Mouse (Mus musculus) spleen, postnatal 10 days (tissue): Measurements from ENCODE around the gene Xpr1.
"Not testable (repeated sequence)": the region's sequence is repeated elsewhere in the genome, so short reads cannot be mapped to it uniquely, and the experiment has no call there.

ENCODE experiments used
- DNase-seq, 2 experiments: peaks; one replicate each; pipeline ENCODE4 v3.0.0; 2021 to 2022; ENCODE audit warnings: low spot score in 2 of 2

Gene Xpr1

DNA sequence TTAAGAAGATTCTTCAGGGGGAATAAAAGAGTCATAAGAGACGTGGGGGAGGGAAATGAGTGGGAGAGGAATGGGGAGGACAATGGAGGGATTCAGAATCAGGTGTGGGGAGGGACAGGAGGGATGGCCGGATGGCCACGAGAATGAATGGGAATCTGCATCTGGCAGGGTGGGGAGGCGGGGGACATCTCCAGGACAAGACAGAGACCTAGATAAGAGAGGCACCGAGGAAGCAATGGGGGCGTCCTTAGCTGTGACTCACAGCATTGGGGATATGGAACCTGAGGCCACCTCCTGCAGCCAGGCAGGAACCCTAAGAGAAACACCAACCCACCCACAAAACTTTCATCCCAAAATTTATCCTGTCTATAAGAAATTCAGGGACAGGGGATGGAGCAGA lies 81.3 kb downstream of the Xpr1 start:
- no peak for DNase-seq

DNA sequence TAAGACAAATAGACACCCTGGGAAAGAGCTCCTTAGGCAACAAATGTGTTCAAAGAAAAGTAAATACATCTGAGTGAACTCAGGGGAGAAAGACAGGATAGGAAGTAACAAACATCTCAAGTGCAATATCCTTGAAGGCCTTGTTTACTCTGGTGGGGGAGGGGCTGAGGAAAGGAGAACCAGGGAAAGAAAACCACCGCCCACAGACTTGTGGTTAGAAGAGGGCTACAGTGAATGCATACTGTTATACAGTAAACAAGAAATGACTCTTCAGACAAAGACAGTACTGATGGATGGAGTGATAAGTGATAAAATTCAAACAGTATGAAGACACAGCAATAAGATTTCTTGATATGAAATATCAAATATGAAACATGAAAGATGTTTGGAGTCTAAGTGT lies 95.0 kb downstream of the Xpr1 start:
- DNase-seq: peak in 1 of 2 experiments; percentile 22

DNA sequence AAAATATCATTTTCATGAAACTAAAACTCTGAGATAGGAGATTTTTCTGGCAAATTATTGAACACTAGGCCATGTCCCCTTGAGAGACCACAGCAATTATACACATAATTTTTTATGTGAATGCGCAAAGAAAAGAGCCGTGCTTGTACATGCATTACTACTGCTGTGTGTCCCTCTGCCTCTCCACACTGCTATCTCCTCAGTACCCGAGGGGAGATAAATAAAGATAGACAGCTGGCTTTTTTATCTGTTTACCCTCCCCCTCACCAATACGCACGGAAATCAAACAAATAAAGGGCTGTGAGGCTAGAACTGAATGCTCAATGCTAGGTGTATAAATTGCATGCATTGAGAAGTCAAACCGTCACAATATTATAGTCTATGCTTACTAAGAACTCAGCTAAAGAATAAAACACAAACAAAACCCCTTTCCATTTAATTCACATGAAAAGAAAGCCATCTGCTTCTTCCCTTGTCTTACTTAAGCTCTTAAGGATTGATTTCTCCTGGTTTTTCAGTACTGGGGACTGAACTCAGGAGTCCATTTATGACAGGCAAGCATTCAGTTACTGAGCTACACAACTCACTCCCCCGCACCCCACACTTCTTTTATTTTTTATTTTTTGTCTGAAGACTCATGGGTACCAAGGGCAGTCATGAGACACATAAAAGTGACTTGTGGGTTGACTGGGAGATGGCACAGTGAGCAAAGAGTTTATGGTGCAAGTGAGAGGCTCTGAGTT lies 97.0 kb downstream of the Xpr1 start:
- DNase-seq: no peak

DNA sequence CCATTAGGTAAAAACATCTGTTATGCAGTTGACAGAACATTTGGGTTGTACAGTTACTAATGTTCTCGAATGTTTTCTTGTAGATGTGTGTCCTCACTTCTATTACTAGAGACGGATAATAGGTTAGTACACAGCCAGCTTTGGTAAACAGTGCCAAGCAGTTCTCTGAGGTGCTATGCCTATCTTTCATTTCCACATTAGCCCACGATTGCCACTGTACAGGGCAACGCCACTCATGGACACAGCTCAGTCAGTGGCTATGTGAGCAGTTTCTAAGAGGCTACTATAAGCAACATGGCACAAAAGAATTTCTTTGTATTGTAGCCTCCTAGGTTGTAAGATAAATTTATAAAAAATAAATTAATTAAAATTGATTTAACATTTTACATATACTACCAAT lies 97.7 kb downstream of the Xpr1 start:
- no peak for DNase-seq

DNA sequence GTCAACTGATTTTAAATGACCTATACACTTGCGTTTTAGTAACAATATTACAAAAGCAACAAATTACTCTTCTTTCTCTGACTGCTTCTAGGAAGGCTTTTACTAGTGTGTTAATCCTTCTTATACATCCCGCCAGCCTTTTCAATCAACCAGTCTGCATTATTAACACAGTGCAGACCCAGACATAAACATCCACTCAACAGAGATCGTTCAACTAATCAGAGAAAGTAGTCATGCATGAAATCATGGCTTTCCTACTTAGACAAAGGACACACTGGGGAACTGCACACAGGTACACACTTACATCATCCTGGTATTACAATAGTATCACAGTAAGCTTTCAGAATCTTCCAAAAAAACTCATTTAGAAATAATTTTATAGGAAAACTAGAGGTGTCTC lies 105.5 kb downstream of the Xpr1 start:
- DNase-seq: no peak

DNA sequence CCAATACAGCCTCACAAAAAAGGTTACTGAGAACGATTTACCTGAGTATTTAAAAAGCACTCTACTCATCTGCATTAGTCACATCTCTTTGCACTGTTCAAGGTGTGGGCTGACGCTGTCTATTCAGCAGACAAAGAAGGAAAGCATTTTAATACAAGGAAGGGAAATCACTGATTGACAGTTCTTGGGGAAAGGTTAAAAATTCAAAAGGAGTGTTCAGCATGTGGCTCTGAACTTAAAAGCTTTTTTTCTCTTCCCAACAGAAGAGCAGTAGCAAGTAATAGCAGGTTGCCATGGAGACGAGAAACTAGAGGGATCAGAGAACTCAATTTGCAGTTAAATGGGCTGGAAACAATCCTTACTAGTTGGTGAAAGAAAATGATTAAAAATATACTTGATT lies 110.3 kb downstream of the Xpr1 start:
- DNase-seq: no peak

DNA sequence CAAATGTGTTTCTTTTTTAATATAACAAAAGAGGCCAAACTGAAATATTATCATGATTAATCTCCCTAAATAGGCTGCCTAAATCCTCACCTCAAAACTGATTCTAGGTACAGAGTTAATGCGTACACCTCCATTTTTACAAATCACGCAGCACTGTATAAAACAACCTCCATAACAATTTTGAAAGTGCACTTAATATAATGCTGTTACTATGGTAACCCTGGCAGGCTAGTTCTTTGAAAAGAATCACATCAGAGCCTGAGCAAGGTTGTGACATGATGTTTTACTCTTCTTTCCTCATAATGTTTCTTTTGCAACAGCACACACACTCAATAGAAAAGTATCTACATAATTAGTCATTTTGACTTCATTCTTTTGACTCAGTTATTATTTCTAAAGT lies 113.8 kb downstream of the Xpr1 start:
- DNase-seq: no peak

DNA sequence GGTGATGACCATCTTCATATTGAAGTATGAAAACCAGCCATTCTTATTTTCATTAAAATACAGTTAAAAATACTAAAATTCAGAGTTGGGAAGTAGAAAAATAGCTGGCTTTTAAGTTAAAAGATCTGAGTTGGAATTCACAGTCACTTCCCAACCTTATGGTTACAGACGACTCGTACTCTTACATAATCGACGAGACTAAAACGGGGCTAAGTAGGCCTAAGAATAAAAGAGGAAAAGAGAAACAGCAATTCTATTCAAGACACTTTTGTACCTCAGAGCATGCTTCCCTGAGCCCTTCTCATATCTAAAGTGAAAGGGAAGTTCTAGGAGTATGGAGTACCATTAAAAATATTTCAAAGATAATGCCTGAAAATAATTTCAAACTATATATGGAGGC lies 119.6 kb downstream of the Xpr1 start:
- no peak for DNase-seq

DNA sequence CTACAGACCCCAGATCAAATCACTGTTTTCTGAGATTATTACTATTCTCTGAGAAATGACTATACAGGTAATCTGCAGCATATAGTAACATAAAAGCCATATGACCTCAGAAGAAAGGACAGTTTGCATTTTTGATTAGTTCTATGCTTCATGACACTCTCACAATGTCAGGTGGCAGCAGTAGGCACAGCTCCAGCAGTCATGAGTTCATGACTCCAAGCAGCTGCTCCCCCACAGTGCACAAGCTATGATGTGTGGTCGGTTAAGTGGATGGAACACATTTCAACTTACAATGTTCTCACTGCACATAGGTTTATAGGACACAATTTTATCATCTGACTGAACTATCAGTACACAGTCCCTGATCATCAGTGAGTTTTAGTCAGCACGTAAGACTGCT lies 120.0 kb downstream of the Xpr1 start:
- DNase-seq: no peak

DNA sequence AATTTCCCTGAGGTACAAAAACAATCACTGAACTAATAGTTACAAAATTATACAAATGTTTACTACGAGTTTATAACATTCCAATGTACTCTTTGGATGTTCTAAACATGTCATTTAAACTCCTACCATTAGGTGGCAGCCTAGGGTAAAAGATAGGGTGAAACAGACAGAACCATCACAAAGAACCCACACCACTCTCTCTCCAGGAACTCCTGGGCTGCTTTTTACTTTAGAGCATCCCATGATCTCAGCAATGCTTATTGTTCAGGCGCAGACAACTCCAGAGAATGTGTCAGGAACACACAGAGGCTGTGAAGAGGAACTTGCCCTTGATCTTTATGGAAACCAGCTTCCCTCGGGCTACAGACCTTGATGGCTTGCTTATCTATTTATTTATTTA lies 123.8 kb downstream of the Xpr1 start:
- DNase-seq: peak; percentile 14 to 17

DNA sequence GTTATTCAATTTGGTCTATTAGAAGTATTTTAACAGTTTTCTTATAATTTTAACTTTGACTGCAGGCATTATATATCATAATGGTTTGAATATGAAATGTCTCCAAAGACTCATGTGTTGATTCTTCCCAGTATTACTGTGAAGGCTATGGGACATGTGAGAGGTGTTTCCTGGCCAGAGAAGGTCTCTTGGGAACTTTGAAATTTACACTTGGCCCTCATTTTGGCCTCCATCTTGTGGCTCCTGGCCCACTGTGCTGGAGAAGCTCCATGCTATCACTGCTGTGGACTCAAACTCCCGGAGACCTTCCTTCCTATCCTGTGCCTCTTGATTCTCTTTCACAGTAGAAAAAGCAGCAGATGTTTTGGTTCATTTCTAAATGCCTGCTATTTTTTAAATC lies 127.8 kb downstream of the Xpr1 start:
- DNase-seq: no peak

DNA sequence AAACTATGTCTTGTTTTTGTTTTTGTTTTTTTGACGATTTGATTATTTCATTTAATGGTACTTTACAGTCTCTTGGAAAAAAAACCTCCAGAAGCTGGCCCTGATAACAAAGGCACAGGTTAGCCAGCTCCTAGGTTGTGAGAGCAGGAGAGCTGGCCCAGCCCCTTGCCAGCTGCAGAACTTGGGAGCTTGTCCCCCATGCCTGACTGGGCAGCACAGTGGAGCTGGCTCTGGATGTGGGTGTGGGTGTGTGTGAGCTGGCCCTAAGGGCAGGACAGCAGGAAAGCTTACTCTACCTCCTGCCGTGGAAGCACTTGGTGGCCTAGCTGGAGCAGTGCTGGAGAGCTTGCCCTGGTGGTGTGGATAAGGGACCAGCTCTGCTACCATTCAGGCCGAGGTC lies 129.2 kb downstream of the Xpr1 start:
- no peak for DNase-seq

DNA sequence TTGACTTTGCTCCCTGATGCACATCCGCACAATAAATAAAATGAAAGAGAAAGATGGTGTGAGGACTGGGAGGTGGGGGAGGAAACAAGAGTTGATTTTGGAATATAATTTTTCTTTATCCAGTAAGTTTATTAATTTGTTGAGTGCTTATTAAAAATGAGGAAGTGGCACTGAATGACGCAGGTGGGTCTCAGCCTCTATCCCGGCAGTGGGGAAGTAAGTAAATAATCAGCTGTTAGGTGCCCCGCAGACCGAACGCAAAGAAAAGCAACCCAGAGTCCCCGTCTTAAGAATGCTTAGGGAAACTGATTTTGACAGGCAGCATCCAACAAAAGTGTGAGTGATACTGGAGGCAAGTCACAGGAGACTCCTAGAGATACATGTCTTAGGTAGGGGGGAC lies 133.4 kb downstream of the Xpr1 start:
- no peak for DNase-seq

DNA sequence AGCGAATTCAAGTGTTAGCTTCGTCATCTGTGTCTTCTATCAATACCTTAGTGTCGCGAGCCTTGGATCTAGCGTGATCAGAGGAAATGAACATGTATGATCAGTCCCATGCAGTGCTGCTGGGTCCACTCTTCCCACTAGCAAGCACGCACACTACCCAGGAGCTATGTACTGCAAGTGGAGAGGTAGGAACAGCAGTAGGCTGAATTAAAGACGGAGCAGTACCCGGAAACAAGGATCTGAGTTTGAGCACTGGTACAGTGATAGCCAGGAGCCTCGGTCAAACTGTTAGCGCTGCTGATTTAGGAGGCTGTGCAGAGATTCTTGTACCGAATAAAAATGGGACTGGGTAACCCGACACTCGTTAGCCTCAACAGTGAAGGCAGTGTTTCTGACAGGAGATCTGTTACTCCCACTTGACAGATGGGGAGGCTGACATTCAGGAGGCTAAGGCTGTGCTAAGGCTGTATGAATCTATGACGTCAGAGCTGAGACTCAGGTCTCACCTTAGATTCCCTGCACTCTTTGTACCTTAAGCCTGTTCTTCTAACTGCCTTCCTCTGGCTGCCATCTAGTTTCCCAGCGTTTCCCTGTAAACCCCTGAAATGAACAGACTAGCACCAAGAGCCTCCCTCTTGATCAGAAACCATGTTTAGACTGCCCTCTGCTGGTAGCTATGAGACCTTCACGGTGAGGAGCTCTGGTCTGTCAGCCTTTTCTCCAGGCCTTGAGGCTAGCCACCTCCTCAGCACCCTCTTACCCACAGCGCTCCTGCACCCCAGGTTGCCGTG lies 136.0 kb downstream of the Xpr1 start:
- DNase-seq: peak; percentile 34 to 65

DNA sequence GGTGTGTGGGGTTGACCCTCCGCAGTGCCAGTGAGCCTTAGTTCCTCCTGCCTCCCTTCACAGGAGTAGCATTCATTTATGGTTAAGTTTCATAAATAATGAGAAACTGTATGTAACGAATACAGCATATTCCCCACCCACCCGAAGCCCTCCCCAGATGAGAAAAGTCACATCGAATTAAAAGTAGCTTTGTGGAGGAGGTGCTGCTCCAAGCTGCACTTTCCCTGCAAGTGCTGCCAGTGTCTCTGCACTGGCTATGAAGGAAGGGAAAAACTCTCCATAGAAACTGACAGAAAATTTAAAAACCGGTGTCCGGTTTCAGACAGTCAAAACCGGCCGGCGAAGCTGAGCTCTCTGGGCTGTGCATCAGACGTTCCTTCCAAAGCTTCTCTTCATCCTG lies 136.9 kb downstream of the Xpr1 start:
- DNase-seq: no peak

DNA sequence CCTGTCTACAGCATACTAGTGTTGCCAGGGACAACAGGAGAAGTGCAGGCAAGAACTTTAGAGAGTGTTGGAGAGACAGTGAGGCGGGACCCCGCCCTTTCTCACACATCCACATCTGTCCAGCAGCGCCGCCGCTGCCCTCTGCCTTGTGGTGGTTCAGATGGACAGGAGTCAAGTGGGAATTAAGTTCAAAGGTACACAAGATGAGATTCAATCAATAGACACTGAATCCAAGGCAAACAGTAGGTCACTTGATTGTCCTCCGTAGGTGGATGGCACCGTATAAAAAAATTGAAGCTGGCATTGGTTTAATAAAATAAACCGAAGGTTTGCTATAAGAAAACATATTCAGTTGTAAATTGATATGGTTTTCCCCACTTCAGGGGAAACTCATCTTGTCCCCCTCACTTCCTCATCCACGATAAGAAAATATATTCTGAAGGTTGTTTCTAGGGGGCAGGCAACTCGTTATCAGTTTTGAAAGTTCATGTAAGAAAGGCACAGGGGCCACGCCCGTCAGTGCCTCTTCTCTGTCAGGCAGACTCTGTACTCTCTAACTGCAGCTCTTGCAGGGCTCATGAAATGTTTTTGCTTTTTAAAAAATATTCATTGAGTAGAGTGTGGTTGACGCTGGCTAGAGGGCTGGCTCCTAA lies 140.7 kb downstream of the Xpr1 start:
- no peak for DNase-seq

DNA sequence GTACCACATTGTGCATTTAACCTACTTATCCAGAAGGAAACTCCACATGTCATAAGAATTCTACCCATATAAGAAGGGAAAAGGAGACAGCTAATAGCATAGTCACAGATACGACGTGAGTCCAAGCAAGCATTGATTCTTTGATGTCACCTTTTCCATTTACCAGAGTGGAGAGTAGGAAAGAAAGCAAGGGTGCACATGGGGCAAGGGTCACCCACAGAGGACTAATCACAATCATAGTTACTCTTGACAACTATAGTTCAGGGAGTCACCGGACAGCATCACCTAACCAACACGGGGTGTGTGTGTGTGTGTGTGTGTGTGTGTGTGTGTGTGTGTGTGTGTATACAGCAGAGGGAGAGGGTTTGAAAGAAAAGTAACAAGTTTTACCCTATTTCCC lies 141.4 kb downstream of the Xpr1 start:
- no peak for DNase-seq

DNA sequence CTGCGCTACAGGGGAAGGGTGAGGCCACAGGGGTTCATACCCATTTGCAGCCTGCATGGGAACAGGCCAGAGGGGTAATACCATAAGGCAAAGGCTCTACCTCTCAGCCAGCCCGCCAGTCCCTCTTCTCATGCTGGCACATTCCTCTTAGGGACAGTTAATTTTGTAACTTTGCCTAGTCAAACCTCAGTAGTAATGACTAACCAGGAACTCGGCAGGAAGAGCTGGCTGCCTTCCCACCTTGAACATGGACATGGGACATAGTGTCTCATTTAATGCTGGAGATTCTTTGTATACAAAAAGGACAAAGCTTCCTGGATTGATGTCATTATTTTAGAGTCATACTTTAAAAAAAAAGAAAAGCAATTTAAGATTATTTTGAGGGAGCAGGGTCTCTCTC lies 142.2 kb downstream of the Xpr1 start:
- no peak for DNase-seq

DNA sequence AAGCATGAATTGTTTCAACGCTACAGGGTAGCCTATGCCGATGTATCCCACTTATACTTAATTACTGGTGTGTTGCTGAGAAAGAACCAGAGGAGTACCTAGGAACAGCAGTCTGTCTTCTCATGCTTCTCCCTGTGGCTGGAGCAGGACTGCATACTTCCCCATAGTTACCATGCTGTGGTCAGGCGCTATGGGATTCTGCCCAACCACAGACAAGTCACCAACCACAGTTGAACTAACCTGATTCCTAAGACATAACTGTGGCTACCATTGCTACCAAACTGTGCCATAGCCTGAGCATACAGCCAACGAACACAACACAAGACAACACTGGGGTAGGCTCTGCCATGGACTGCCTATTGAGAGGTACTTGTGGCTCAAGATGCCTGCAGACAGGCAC lies 144.3 kb downstream of the Xpr1 start:
- DNase-seq: no peak

DNA sequence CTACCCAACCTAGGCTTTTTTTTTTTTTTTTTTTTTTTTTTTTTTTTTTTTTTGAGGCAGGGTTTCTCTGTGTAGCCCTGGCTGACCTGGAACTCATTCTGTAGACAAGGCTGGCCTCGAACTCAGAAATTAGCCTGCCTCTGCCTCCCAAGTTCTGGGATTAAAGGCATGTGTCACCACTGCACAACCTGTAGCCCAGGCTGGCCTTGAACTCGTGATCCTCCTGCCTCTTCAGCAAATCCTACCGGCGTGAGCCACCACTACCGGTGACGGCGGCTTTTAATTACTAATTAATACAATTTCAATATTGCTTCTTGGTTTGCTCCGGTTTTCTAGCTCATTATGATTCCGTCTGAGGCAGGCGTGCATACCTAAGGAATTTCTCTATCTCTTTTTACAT lies 154.7 kb downstream of the Xpr1 start:
- not testable (repeated sequence) for DNase-seq

DNA sequence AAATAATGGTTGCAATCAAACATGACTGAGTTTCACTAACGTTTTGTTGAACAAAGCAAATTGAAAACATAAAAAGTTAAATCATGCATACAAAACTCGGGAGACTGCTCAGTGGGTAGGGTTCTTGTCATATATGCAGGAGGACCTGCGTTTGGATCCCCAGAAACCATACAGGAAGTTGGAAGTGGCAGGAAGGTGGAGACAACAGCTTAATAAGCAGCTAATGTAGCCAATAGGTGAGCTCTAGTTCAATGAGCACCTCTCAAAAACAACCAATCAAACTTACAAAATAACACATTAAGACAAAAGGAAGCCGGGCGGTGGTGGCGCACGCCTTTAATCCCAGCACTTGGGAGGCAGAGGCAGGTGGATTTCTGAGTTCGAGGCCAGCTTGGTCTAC lies 162.9 kb downstream of the Xpr1 start:
- DNase-seq: no peak

DNA sequence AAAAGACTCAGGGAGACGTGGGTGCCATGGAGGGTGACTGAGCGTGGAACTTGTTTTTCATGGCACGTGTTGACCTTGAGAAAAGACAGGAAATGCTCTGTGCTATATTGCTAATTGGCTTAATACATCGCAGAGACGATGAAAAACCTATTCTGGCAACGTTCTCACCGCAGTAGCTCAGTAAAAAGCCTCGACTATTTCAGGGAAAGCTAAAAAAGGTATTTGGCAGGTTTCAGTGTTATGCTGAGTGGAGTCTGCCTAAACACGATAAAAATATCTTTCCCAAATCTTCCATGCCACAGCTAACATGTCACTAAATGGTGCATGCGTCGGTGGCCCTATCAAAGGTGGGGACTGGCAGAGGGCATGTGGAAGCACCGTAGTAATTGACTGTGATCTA lies 164.1 kb downstream of the Xpr1 start:
- no peak for DNase-seq

DNA sequence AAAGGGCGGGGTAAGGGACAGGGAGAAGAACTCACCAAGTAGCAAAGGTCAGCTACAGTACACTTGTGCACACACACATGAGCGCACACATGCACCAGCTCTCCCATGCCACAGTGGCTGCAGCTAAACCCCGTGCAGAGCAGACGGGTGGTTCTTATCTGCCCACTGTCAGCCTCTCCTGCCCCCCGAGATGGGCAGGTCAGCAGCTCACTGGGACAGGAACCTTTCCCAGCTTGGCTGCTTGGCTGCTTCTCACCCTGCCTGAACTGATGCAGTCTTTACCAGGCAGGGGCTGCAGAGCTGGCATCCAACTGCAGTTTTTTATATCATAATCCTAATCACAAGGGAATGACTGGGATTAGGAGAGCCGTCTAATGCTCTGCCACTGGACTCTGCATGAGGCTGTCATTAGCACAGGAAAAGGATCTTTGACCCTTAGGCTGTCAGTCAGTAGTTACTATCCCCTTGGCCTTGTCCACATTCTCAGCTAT lies 164.5 kb downstream of the Xpr1 start:
- no peak for DNase-seq
